Mouse (Mus musculus): Measurements from ENCODE around the gene Gss. TPM values are rescaled to one million over a fixed set of nuclear protein-coding genes. Genes with fewer than 3 reads are reported as not detected.
A peak's percentile ranks its signal among the peaks of the same experiment; 100 is the strongest.

Gene Gss
- polyA plus RNA-seq, 1 experiment from 2014 or later, result 22.9 TPM

DNA sequence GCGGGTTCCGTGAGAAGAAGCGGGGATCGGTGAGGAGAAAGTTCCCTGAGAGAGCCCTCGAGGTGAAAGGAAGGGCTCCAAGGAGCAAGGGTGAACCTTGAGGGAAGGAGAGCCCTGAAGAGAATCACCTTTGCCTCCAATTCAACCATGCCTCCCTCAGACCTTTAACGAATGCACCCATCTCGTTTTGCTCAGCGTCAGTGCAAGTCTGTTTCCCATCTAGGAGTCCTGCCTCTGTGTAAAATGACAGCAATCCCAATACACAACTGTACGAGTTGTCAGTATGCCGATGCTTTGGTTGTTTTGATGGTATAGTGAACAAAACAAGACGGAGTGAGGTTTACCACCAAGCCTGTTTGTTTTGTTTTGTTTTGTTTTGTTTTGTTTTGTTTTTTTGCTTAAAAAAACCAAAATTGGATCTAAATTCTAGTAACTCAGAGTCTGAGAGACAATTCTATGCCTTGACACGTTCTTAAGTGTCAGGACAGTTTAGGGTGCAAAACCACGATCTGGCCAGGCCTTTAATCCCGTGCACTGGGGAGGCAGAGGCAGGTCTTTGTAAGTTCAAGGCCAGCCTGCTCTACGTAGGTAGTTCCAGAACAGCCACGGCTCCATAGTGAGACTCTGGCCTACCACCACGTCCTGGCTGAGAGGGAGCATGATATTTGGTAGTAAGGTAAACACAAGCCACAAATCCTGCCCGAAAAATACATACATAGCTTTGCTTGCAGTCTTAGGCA lies 73.9 kb downstream of the Gss start:
- no peak for DNase-seq (ENCODE audit: low spot score)
- peaks cover 34% of the 10 kb centered on the region for H3K4me1 ChIP-seq
- 27% methylated on average over 18 of the region's 18 CpGs for WGBS
- H3K27me3 ChIP-seq (replicated peaks; ENCODE audit: low read depth, poor library complexity, severe bottlenecking), result peaks cover 23% of the 10 kb centered on the region
- H3K27ac ChIP-seq (replicated peaks), result peak overlapping the region; percentile 83
- no peaks in the 10 kb centered on the region for H3K36me3 ChIP-seq (replicated peaks)
- H3K9me3 ChIP-seq, result no peaks in the 10 kb centered on the region
- H3K4me3 ChIP-seq, result peak overlapping the region; percentile 81

DNA sequence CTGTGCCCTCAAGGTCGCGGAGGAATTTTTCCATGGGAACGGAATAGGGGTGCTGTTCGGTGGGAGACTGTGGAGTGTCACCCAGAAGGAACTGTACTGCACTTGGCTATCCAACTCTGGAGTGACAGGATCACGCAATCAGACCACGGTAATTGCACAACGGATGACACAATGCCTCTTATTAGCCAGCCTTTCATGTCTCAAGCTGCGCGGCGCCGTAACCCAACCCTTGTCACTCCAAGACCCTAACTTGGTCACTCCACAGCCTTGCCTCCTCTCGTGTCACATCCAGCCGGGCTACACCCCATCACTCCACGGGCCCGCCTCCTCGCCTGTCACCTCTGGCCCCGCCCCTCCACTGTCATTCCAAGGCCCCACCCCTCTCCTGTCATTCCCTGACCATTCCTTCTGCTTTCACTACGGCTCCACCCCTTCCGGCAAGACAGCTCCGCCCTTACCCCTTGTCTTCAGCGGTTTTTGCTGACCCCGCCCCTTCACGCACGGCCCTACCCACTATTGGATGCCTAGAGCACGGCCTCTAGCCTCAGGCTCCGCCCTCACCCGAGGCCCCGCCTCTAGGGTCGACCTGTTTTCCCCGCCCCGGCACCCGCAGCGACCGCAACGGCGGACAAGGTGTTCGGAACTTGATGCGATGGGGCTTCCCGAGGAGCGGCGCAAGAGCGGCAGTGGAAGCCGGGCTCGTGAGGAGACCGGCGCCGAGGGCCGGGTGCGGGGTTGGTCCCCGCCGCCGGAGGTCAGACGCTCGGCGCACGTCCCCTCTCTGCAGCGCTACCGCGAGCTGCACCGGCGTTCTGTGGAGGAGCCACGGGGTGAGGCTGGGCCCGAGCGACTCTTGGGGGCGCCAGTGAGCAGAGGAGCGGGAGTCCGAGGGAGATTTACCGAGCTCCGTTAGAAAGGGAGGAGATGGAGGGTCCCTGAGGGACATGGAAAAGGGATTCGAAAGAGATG lies 74.9 kb downstream of the Gss start, which contains the start of the genes Acss2 and Ggt7:
TSS of gene Acss2 (plus strand) at position 494 of the 969 bp plus-strand sequence.
TSS of gene Ggt7 (minus strand) at position 783 of the 969 bp plus-strand sequence.
- H3K27ac ChIP-seq (replicated peaks), result peak within 1 kb of the TSS; percentile 83
- DNase-seq (ENCODE audit: low spot score), result peak; percentile 98
- H3K27me3 ChIP-seq (replicated peaks; ENCODE audit: low read depth, poor library complexity, severe bottlenecking), result peaks cover 32% of the 10 kb centered on the region
- H3K36me3 ChIP-seq (replicated peaks), result no peaks in the 10 kb centered on the region
- H3K4me1 ChIP-seq, result peaks cover 38% of the 10 kb centered on the region
- H3K4me3 ChIP-seq, result peak within 1 kb of the TSS; percentile 81
- 5% methylated on average over 70 of the region's 70 CpGs for WGBS
- no peaks in the 10 kb centered on the region for H3K9me3 ChIP-seq

DNA sequence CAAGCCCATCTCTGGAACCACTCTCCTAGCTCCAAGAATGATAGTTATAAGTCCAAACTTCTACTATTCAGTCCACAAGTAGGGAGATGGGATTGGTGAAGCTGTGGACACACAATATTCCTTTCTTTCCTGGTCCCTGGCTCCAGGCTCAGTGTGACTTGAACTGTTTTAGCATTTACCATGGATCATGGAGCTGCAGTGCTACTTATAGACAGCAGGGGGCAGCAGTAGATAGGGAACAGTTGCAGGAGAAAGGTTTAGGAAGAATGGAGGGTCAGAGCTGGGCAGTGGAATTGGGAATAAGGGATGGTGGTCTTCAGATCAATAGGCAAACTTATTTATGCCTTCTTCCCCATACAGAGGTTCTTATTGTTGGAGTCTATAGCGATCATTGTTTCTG lies 76.7 kb downstream of the Gss start:
- Histone ChIP-seq H3K27ac (replicated peaks) (no peak overlapping the region), H3K27me3 (replicated peaks; ENCODE audit: low read depth, poor library complexity, severe bottlenecking) (peaks cover 34% of the 10 kb centered on the region), H3K4me1 (peaks cover 38% of the 10 kb centered on the region), H3K36me3 (replicated peaks) (no peaks in the 10 kb centered on the region), H3K4me3 (no peak overlapping the region), H3K9me3 (no peaks in the 10 kb centered on the region)
- WGBS, result 15% methylated on average over 1 of the region's 1 CpGs
- peak; percentile 66 for DNase-seq (ENCODE audit: low spot score)

DNA sequence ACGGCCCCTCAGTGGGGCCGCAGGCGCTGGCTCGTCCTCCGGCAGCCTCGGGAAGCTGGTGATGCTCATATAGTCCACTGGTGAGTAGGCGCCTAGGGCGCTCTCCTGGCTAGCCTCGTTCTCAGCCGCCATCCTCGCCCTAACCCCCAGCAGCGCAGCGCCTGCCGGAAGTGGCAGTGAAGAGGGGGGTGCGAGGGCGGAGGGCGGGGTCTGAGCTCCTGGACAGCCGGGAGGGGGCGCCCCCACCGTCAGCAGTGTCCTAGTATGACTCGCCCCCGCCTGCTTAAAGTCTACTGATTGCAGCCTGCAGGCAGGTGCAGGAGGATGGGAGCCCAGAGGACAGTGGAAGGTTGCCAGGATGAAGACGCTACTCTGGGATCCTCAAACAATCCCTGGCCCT lies 77.9 kb downstream of the Gss start:
- Histone ChIP-seq H3K9me3 (no peaks in the 10 kb centered on the region), H3K36me3 (replicated peaks) (no peaks in the 10 kb centered on the region), H3K4me3 (peak overlapping the region; percentile 59), H3K27me3 (replicated peaks; ENCODE audit: low read depth, poor library complexity, severe bottlenecking) (peaks cover 34% of the 10 kb centered on the region), H3K27ac (replicated peaks) (peak overlapping the region; percentile 70), H3K4me1 (peaks cover 38% of the 10 kb centered on the region)
- WGBS, result 3% methylated on average over 23 of the region's 23 CpGs
- DNase-seq (ENCODE audit: low spot score), result peak; percentile 72

DNA sequence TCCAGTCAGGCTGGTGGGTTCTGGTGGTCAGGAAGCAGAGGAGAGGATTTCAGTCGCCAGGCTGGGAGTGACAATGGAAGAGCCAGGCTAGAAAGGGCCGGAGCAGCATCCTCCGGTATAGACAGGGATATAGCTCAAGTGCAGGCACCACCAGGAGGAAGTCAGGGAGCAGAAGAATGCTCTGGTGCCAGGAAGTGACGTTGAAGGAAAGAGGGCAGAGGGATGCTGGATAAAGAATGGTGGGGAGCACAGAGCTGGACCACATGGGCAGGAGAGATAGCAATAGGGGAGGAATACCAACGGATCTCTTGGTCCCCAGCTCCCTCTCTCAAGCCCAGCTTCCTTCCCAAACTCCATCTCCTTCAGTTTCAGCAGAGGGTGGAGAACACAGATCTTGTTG lies 79.1 kb downstream of the Gss start:
- Histone ChIP-seq H3K4me3 (peak overlapping the region; percentile 18; the same call in 1 of the 2 replicates), H3K36me3 (replicated peaks) (no peaks in the 10 kb centered on the region), H3K27ac (replicated peaks) (no peak overlapping the region), H3K4me1 (peaks cover 34% of the 10 kb centered on the region), H3K9me3 (no peaks in the 10 kb centered on the region), H3K27me3 (replicated peaks; ENCODE audit: low read depth, poor library complexity, severe bottlenecking) (peaks cover 34% of the 10 kb centered on the region)
- DNase-seq (ENCODE audit: low spot score), result no peak
- WGBS, result 68% methylated on average over 5 of the region's 5 CpGs

MicroRNAs within 50 kb of the gene (microRNA counts, 519-probe panel; counts per million panel counts)
- microRNA mmu-miR-499, result 188 counts per million, percentile 57 among the panel's probes with 10 or more counts

Small RNAs within 50 kb of the gene (microRNA-seq; reads per million reads assigned to microRNA genes)
- gene Mir499, result 8.5 reads per million, percentile 20 among the genes with 10 or more reads in this experiment

Other genes with a start within 250 kb of the Gss start
- 51.5 and 56.7 TPM in 2 replicates for gene Pigu, start 235.4 kb downstream of the Gss start, polyA plus RNA-seq (2016; fragmentation: Nextera tagmentation; extraction: Ambion mirVana)
- gene Trp53inp2, start 211.8 kb downstream of the Gss start, polyA plus RNA-seq (2016; fragmentation: Nextera tagmentation; extraction: Ambion mirVana), result 36.9 and 37.9 TPM in 2 replicates
- gene Ncoa6, start 118.9 kb downstream of the Gss start, polyA plus RNA-seq (2016; fragmentation: Nextera tagmentation; extraction: Ambion mirVana), result 20.1 and 25.7 TPM in 2 replicates
- gene Acss2, start 74.9 kb downstream of the Gss start, polyA plus RNA-seq (2016; fragmentation: Nextera tagmentation; extraction: Ambion mirVana), result 8.4 and 9.1 TPM in 2 replicates
- gene Ggt7, start 74.6 kb downstream of the Gss start, polyA plus RNA-seq (2016; fragmentation: Nextera tagmentation; extraction: Ambion mirVana), result 7.3 TPM in 2 replicates
- gene Myh7b, start 18.4 kb upstream of the Gss start, polyA plus RNA-seq (2016; fragmentation: Nextera tagmentation; extraction: Ambion mirVana), result 0.75 and 0.77 TPM in 2 replicates
- 126 and 127 TPM in 2 replicates for gene Trpc4ap, start 99.6 kb upstream of the Gss start, polyA plus RNA-seq (2016; fragmentation: Nextera tagmentation; extraction: Ambion mirVana)
- gene Edem2, start 136.7 kb upstream of the Gss start, polyA plus RNA-seq (2016; fragmentation: Nextera tagmentation; extraction: Ambion mirVana), result 27.0 and 28.6 TPM in 2 replicates
- not detected in 2 replicates for gene Gm17581, start 143.1 kb upstream of the Gss start, polyA plus RNA-seq (2016; fragmentation: Nextera tagmentation; extraction: Ambion mirVana)
- gene Procr, start 158.3 kb upstream of the Gss start, polyA plus RNA-seq (2016; fragmentation: Nextera tagmentation; extraction: Ambion mirVana), result 1.0 and 1.8 TPM in 2 replicates
- gene Mmp24, start 182.5 kb upstream of the Gss start, polyA plus RNA-seq (2016; fragmentation: Nextera tagmentation; extraction: Ambion mirVana), result 0.30 and 0.44 TPM in 2 replicates
- gene BC029722, start 226.6 kb upstream of the Gss start, polyA plus RNA-seq (2016; fragmentation: Nextera tagmentation; extraction: Ambion mirVana), result 7.1 and 8.4 TPM in 2 replicates
- gene Eif6, start 234.1 kb upstream of the Gss start, polyA plus RNA-seq (2016; fragmentation: Nextera tagmentation; extraction: Ambion mirVana), result 247 and 259 TPM in 2 replicates
- gene Fam83c, start 242.0 kb upstream of the Gss start, polyA plus RNA-seq (2016; fragmentation: Nextera tagmentation; extraction: Ambion mirVana), result 0.29 and 0.41 TPM in 2 replicates

Measured in embryonic facial prominence, embryonic 10.5 days (tissue).